Mouse (Mus musculus): ENCODE results near the gene Dnajb1.
A peak's percentile ranks its signal among the peaks of the same experiment; 100 is the strongest.
"Not testable (repeated sequence)": the region's sequence is repeated elsewhere in the genome, so short reads cannot be mapped to it uniquely, and the experiment has no call there.

Gene Dnajb1

GRCm38 (mm10) chr8:83578131-83579055 is 29.6 kb upstream of the Dnajb1 start:
- DNase-seq (ENCODE audit: low spot score in 2 of 2) = peak in 1 of 2 experiments; percentile 1

- peak in 1 of 2 experiments; percentile 1 for DNase-seq (ENCODE audit: low spot score in 2 of 2)
Observed at GRCm38 (mm10) chr8:83579676-83580075, 28.3 kb upstream of the Dnajb1 start.

GRCm38 (mm10) chr8:83580826-83581225 is 27.2 kb upstream of the Dnajb1 start:
- no peak for DNase-seq (ENCODE audit: low spot score in 2 of 2)

- peak in 1 of 2 experiments; percentile 10 for DNase-seq (ENCODE audit: low spot score in 2 of 2)
Observed at GRCm38 (mm10) chr8:83582226-83582625, 25.8 kb upstream of the Dnajb1 start.

GRCm38 (mm10) chr8:83583236-83583635 is 24.8 kb upstream of the Dnajb1 start:
- no peak for DNase-seq (ENCODE audit: low spot score in 2 of 2)

- DNase-seq (ENCODE audit: low spot score in 2 of 2) = no peak
Observed at GRCm38 (mm10) chr8:83584771-83585170, 23.2 kb upstream of the Dnajb1 start.

- no peak for DNase-seq (ENCODE audit: low spot score in 2 of 2)
Observed at GRCm38 (mm10) chr8:83585333-83585732, 22.7 kb upstream of the Dnajb1 start.

- DNase-seq (ENCODE audit: low spot score in 2 of 2) = no peak
Observed at GRCm38 (mm10) chr8:83587644-83588043, 20.3 kb upstream of the Dnajb1 start.

- no peak for DNase-seq (ENCODE audit: low spot score in 2 of 2)
Observed at GRCm38 (mm10) chr8:83588886-83589285, 19.1 kb upstream of the Dnajb1 start.

GRCm38 (mm10) chr8:83590488-83591023 is 17.4 kb upstream of the Dnajb1 start:
- DNase-seq (ENCODE audit: low spot score in 2 of 2) = no peak

GRCm38 (mm10) chr8:83592682-83593081 is 15.3 kb upstream of the Dnajb1 start:
- DNase-seq (ENCODE audit: low spot score in 2 of 2) = no peak

- no peak for DNase-seq (ENCODE audit: low spot score in 2 of 2)
Observed at GRCm38 (mm10) chr8:83593325-83594166, 14.4 kb upstream of the Dnajb1 start.

- DNase-seq (ENCODE audit: low spot score in 2 of 2) = peak; percentile 96 to 97
Observed at GRCm38 (mm10) chr8:83594167-83595049, 13.6 kb upstream of the Dnajb1 start.

- not testable (repeated sequence) for DNase-seq (ENCODE audit: low spot score in 2 of 2)
Observed at GRCm38 (mm10) chr8:83595050-83595345, 13.0 kb upstream of the Dnajb1 start.

- DNase-seq (ENCODE audit: low spot score in 2 of 2) = no peak
Observed at GRCm38 (mm10) chr8:83596369-83596768, 11.6 kb upstream of the Dnajb1 start.

GRCm38 (mm10) chr8:83598146-83598545 is 9.8 kb upstream of the Dnajb1 start:
- no peak for DNase-seq (ENCODE audit: low spot score in 2 of 2)

GRCm38 (mm10) chr8:83599814-83600213 is 8.2 kb upstream of the Dnajb1 start:
- DNase-seq (ENCODE audit: low spot score in 2 of 2) = no peak

GRCm38 (mm10) chr8:83602650-83603029 is 5.4 kb upstream of the Dnajb1 start:
- no peak for DNase-seq (ENCODE audit: low spot score in 2 of 2)

- DNase-seq (ENCODE audit: low spot score in 2 of 2) = peak; percentile 56 to 70
Observed at GRCm38 (mm10) chr8:83608398-83608829, 421 bp downstream of the Dnajb1 start.

GRCm38 (mm10) chr8:83609086-83609485 is 1.1 kb downstream of the Dnajb1 start:
- no peak for DNase-seq (ENCODE audit: low spot score in 2 of 2)

- DNase-seq (ENCODE audit: low spot score in 2 of 2) = no peak
Observed at GRCm38 (mm10) chr8:83609547-83610180, 1.7 kb downstream of the Dnajb1 start.

Measured in cerebellum, postnatal 4 days (tissue).